Mouse (Mus musculus): ENCODE measurements at regions not wholly inside any gene's neighbourhood (a gene's known extent, or its start where the extent isn't known, plus 50 kb on each side); places are given as distances from the start of the nearest gene placed in this dataset.
A peak's percentile ranks its signal among the peaks of the same experiment; 100 is the strongest.

- no peak for ATAC-seq (replicated peaks in 1 of 2; ENCODE audit: insufficient read depth in 1 of 2, low FRiP score in 2 of 2, low TSS enrichment in 1 of 2, low read depth in 1 of 2, poor library complexity in 2 of 2, severe bottlenecking in 2 of 2)
These were observed 110.1 kb downstream of the Efnb1 start for GRCm38 (mm10) chrX:99246051-99246450.

GRCm38 (mm10) chrX:99245541-99245940 lies 109.6 kb downstream of the Efnb1 start:
- ATAC-seq (replicated peaks in 1 of 2; ENCODE audit: insufficient read depth in 1 of 2, low FRiP score in 2 of 2, low TSS enrichment in 1 of 2, low read depth in 1 of 2, poor library complexity in 2 of 2, severe bottlenecking in 2 of 2) = no peak

GRCm38 (mm10) chrX:99243251-99243650 lies 107.3 kb downstream of the Efnb1 start:
- ATAC-seq (replicated peaks in 1 of 2; ENCODE audit: insufficient read depth in 1 of 2, low FRiP score in 2 of 2, low TSS enrichment in 1 of 2, low read depth in 1 of 2, poor library complexity in 2 of 2, severe bottlenecking in 2 of 2) = no peak

- ATAC-seq (replicated peaks in 1 of 2; ENCODE audit: insufficient read depth in 1 of 2, low FRiP score in 2 of 2, low TSS enrichment in 1 of 2, low read depth in 1 of 2, poor library complexity in 2 of 2, severe bottlenecking in 2 of 2) = 0 out of 4 replicates have a peak, but pooled peaks of 1 of the 2 experiments have one; percentile 22
These were observed 105.8 kb downstream of the Efnb1 start for GRCm38 (mm10) chrX:99241684-99242118.

- no peak for ATAC-seq (replicated peaks in 1 of 2; ENCODE audit: insufficient read depth in 1 of 2, low FRiP score in 2 of 2, low TSS enrichment in 1 of 2, low read depth in 1 of 2, poor library complexity in 2 of 2, severe bottlenecking in 2 of 2)
These were observed 97.1 kb downstream of the Efnb1 start for GRCm38 (mm10) chrX:99233035-99233434.

GRCm38 (mm10) chrX:99232331-99232730 lies 96.4 kb downstream of the Efnb1 start:
- ATAC-seq (replicated peaks in 1 of 2; ENCODE audit: insufficient read depth in 1 of 2, low FRiP score in 2 of 2, low TSS enrichment in 1 of 2, low read depth in 1 of 2, poor library complexity in 2 of 2, severe bottlenecking in 2 of 2) = no peak

GRCm38 (mm10) chrX:99225111-99225752 lies 89.3 kb downstream of the Efnb1 start:
- no peak for ATAC-seq (replicated peaks in 1 of 2; ENCODE audit: insufficient read depth in 1 of 2, low FRiP score in 2 of 2, low TSS enrichment in 1 of 2, low read depth in 1 of 2, poor library complexity in 2 of 2, severe bottlenecking in 2 of 2)

GRCm38 (mm10) chrX:99222017-99222416 lies 86.1 kb downstream of the Efnb1 start:
- peak; percentile 53 to 62 for ATAC-seq (replicated peaks in 1 of 2; ENCODE audit: insufficient read depth in 1 of 2, low FRiP score in 2 of 2, low TSS enrichment in 1 of 2, low read depth in 1 of 2, poor library complexity in 2 of 2, severe bottlenecking in 2 of 2)

- no peak for ATAC-seq (replicated peaks in 1 of 2; ENCODE audit: insufficient read depth in 1 of 2, low FRiP score in 2 of 2, low TSS enrichment in 1 of 2, low read depth in 1 of 2, poor library complexity in 2 of 2, severe bottlenecking in 2 of 2)
These were observed 84.9 kb downstream of the Efnb1 start for GRCm38 (mm10) chrX:99220674-99221455.

- no peak for ATAC-seq (replicated peaks in 1 of 2; ENCODE audit: insufficient read depth in 1 of 2, low FRiP score in 2 of 2, low TSS enrichment in 1 of 2, low read depth in 1 of 2, poor library complexity in 2 of 2, severe bottlenecking in 2 of 2)
These were observed 82.3 kb downstream of the Efnb1 start for GRCm38 (mm10) chrX:99218213-99218612.

GRCm38 (mm10) chrX:99216633-99217459 lies 80.9 kb downstream of the Efnb1 start:
- ATAC-seq (replicated peaks in 1 of 2; ENCODE audit: insufficient read depth in 1 of 2, low FRiP score in 2 of 2, low TSS enrichment in 1 of 2, low read depth in 1 of 2, poor library complexity in 2 of 2, severe bottlenecking in 2 of 2) = no peak

- no peak for ATAC-seq (replicated peaks in 1 of 2; ENCODE audit: insufficient read depth in 1 of 2, low FRiP score in 2 of 2, low TSS enrichment in 1 of 2, low read depth in 1 of 2, poor library complexity in 2 of 2, severe bottlenecking in 2 of 2)
These were observed 80.0 kb downstream of the Efnb1 start for GRCm38 (mm10) chrX:99215931-99216330.

GRCm38 (mm10) chrX:99215111-99215510 lies 79.2 kb downstream of the Efnb1 start:
- ATAC-seq (replicated peaks in 1 of 2; ENCODE audit: insufficient read depth in 1 of 2, low FRiP score in 2 of 2, low TSS enrichment in 1 of 2, low read depth in 1 of 2, poor library complexity in 2 of 2, severe bottlenecking in 2 of 2) = no peak

GRCm38 (mm10) chrX:99213565-99214153 lies 77.7 kb downstream of the Efnb1 start:
- ATAC-seq (replicated peaks in 1 of 2; ENCODE audit: insufficient read depth in 1 of 2, low FRiP score in 2 of 2, low TSS enrichment in 1 of 2, low read depth in 1 of 2, poor library complexity in 2 of 2, severe bottlenecking in 2 of 2) = peak; percentile 45 to 68

- no peak for ATAC-seq (replicated peaks in 1 of 2; ENCODE audit: insufficient read depth in 1 of 2, low FRiP score in 2 of 2, low TSS enrichment in 1 of 2, low read depth in 1 of 2, poor library complexity in 2 of 2, severe bottlenecking in 2 of 2)
These were observed 68.1 kb downstream of the Efnb1 start for GRCm38 (mm10) chrX:99204077-99204476.

- ATAC-seq (replicated peaks in 1 of 2; ENCODE audit: insufficient read depth in 1 of 2, low FRiP score in 2 of 2, low TSS enrichment in 1 of 2, low read depth in 1 of 2, poor library complexity in 2 of 2, severe bottlenecking in 2 of 2) = no peak
These were observed 65.2 kb downstream of the Efnb1 start for GRCm38 (mm10) chrX:99201081-99201480.

- no peak for ATAC-seq (replicated peaks in 1 of 2; ENCODE audit: insufficient read depth in 1 of 2, low FRiP score in 2 of 2, low TSS enrichment in 1 of 2, low read depth in 1 of 2, poor library complexity in 2 of 2, severe bottlenecking in 2 of 2)
These were observed 63.7 kb downstream of the Efnb1 start for GRCm38 (mm10) chrX:99199669-99200068.
